Mouse (Mus musculus) liver, adult 2 months (tissue): ENCODE measurements at regions not wholly inside any gene's neighbourhood (a gene's known extent, or its start where the extent isn't known, plus 50 kb on each side); places are given as distances from the start of the nearest gene placed in this dataset.

Source experiments
- DNase-seq: peaks from one replicate; pipeline ENCODE4 v3.0.0-alpha.2; 2011; ENCODE audit warnings: low read depth, low spot score; ENCODE audit errors: extremely low read depth
- H3K27ac ChIP-seq: fragments of 200-500 bp; replicated peaks from 2 replicates; pipeline ENCODE4 v1.5.1; 2012; ENCODE audit warnings: low read depth, mild to moderate bottlenecking, control low read depth, inconsistent platforms, low read length; ENCODE audit not compliant: insufficient read depth
- H3K27me3 ChIP-seq: fragments of 200-500 bp; 2 replicates; pipeline ENCODE4 v1.6.1; 2012; ENCODE audit warnings: mild to moderate bottlenecking, moderate library complexity, low read length, inconsistent platforms; ENCODE audit not compliant: control insufficient read depth, insufficient read depth
- H3K36me3 ChIP-seq: fragments of 200-500 bp; 2 replicates; pipeline ENCODE4 v1.6.1; 2012; ENCODE audit warnings: low read length, inconsistent platforms; ENCODE audit not compliant: control insufficient read depth, insufficient read depth
- H3K4me1 ChIP-seq: fragments of 200-500 bp; 2 replicates; pipeline ENCODE4 v1.6.1; 2011; ENCODE audit warnings: low read length; ENCODE audit not compliant: control insufficient read depth, insufficient read depth
- H3K4me3 ChIP-seq: fragments of 200-500 bp; 2 replicates; pipeline ENCODE4 v1.5.1; 2011; ENCODE audit warnings: low read depth, mild to moderate bottlenecking, control low read depth, low read length, moderate library complexity; ENCODE audit not compliant: insufficient read depth
- H3K79me2 ChIP-seq: fragments of 200-500 bp; 2 replicates; pipeline ENCODE4 v1.6.1; 2012; ENCODE audit warnings: inconsistent platforms, mild to moderate bottlenecking, low read length, moderate library complexity; ENCODE audit not compliant: control insufficient read depth, insufficient read depth
- H3K9ac ChIP-seq: fragments of 200-500 bp; 2 replicates; pipeline ENCODE4 v1.6.1; 2012; ENCODE audit warnings: low read depth, mild to moderate bottlenecking, control low read depth, inconsistent platforms, low read length
- CTCF ChIP-seq: fragments of 200-500 bp; IDR thresholded peaks from 2 replicates; pipeline ENCODE4 v1.5.1; 2011; ENCODE audit warnings: low read depth, low read length, control low read depth
- POLR2A ChIP-seq: fragments of 200-500 bp; IDR thresholded peaks from 2 replicates; pipeline ENCODE4 v1.6.1; 2011; ENCODE audit warnings: low read length, control low read depth; ENCODE audit not compliant: insufficient read depth; ENCODE audit errors: extremely low read depth
- WGBS: fragments of 180-500 bp; shearing (Covaris S2); methylation state at CpG from one replicate; pipeline ENCODE4 v1.1.7; 2018; 5-methylcytosine and 5-hydroxymethylcytosine counted together

DNA sequence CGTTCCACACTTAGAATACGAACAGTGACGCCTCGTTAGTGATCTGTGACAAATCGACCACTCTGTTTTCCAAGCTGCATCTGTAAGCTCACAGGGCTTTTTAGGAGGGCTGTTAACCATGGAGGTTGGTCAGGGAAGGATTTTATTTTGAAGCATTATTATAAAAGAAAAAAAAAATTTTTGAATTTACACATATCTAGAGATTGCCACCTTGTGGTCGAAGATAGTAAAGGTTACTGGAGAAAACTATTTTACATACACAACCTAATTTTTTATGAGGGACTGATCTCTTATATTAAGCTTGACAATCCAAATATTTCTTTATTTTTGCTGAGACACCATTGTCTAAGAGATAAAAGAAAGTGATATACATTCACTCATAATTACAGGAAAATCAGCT is 937.2 kb downstream of the Sorcs1 start:
- Histone ChIP-seq H3K4me3 (no peak overlapping the region), H3K9ac (no peak overlapping the region), H3K79me2 (no peaks in the 10 kb centered on the region), H3K36me3 (no peaks in the 10 kb centered on the region), H3K27ac (no peak overlapping the region), H3K4me1 (no peaks in the 10 kb centered on the region), H3K27me3 (no peaks in the 10 kb centered on the region)
- DNase-seq: peak; percentile 1
- no peak for TF ChIP-seq POLR2A
- no peak for TF ChIP-seq CTCF
- 77% methylated on average over 6 of the region's 6 CpGs for WGBS

DNA sequence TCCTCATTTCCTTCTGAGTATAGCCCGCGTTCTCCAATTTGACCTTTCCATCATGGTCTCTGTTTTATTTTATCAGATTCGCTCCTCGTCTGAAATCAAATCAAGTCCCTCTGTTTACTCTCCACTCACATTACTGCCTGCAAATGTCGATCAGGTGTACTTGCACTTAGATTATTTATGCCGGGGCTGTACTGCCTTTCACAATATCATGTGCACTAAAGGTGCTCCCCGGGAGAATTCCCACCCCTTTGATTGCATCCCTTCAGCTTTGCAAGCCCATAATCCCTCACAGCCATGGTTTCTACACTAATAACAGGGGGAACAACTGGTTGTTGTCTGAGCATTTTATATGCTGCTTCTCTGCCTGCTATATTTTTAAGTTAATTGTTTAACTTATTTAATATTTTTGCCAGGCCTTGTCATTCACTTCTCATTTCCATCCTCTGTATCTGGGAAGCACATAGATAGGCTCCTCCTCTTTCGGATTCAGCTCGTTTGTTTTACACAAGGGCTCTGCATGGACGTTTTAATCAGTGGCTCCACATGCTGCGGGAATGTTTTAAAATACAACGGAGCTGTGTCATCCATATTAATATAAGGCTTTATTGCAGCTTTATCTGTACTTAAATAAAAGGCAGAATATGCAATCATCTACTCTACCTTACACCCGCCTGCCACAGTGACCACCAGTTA is 938.8 kb downstream of the Sorcs1 start:
- Histone ChIP-seq H3K9ac (no peak overlapping the region), H3K4me3 (no peak overlapping the region), H3K27me3 (no peaks in the 10 kb centered on the region), H3K36me3 (no peaks in the 10 kb centered on the region), H3K79me2 (no peaks in the 10 kb centered on the region), H3K4me1 (no peaks in the 10 kb centered on the region), H3K27ac (no peak overlapping the region)
- no peak for DNase-seq
- TF ChIP-seq POLR2A (no peak), CTCF (no peak)
- WGBS: 61% methylated on average over 13 of the region's 13 CpGs

DNA sequence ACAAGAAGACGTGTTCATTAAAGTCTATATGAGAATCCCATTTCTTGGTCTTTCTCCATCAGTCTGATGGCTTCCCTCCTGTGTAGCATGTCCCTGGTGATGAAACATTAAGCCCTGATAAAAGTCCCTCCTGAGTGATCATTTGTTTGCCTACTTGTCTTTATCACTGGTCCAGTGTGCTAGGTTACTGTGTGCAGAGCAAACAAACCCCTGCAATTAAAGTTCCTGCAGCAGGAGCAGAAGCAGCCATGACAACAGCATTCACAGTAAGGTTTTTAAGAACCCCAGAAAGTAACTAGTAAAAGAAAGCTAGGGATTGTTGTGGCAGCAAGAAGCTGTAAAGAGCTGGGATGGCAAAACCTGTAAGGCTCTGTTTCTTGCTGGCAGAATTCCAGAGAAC is 980.8 kb downstream of the Sorcs1 start:
- TF ChIP-seq POLR2A: no peak
- TF ChIP-seq CTCF: no peak
- 22% methylated on average over 1 of the region's 1 CpGs for WGBS
- H3K27ac ChIP-seq: no peak overlapping the region
- no peaks in the 10 kb centered on the region for H3K4me1 ChIP-seq
- no peaks in the 10 kb centered on the region for H3K79me2 ChIP-seq
- H3K4me3 ChIP-seq: no peak overlapping the region
- no peaks in the 10 kb centered on the region for H3K27me3 ChIP-seq
- H3K9ac ChIP-seq: no peak overlapping the region
- no peak for DNase-seq
- no peaks in the 10 kb centered on the region for H3K36me3 ChIP-seq

DNA sequence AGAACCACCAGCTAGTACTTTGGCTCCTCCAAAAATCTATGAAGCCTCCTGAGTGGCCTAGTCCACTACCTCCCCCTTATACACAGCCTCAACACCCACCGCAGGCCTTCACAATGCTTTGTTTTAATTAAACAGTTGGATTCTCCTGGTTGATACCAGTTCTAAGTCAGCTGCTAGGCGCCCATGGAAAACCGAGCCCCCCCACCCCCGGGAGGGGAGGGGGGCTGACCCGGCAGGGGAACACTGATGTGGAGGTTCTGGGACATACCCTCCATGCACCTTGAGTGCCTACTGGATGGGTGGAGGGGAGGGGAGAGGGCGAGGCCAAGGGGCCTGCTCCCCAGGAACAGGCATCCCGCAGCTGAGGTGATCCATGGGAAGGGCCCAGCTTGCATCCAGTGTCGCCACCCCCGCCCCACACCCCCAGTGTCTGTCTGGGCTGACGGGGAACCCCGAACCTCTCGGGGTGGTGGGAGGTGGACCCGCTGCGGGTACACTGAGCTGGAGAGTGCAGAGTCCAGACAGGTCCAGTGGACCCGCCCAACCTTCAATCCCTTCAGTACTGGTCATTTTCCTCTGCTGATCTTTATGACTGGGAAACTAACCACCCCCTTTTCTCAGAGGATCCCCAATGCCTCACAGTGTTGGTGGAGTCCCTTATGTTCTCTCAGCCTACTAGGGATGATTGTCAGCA is 992.7 kb downstream of the Sorcs1 start:
- TF ChIP-seq POLR2A (no peak), CTCF (no peak)
- no peak for DNase-seq
- WGBS: 94% methylated on average over 15 of the region's 15 CpGs

DNA sequence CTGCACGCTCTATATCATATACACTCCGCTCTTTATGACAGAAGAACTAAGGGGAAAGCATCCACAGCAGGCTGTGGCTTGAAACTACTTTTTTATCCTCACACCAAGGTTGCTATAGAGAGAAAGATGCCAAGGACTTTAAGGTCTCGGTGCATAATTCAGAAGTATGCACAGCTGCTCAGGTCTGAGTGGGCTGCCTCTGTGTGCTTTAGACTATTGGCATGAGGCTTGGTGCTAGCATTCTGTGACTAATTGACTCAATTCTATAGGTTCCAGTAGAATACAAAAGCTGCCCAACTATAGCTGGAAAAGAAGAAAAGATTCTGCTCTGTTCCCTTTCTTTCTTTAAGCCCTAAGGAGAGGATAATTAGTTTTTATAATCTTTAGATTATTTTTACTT is 997.2 kb downstream of the Sorcs1 start:
- no peak for TF ChIP-seq POLR2A
- TF ChIP-seq CTCF: no peak
- 72% methylated on average over 3 of the region's 3 CpGs for WGBS
- H3K9ac ChIP-seq: no peak overlapping the region

More for the DNA sequence above, 992.7 kb downstream of the Sorcs1 start:
- Histone ChIP-seq H3K79me2 (no peaks in the 10 kb centered on the region), H3K27ac (no peak overlapping the region), H3K4me1 (no peaks in the 10 kb centered on the region), H3K27me3 (no peaks in the 10 kb centered on the region), H3K4me3 (no peak overlapping the region), H3K9ac (no peak overlapping the region), H3K36me3 (no peaks in the 10 kb centered on the region)

DNA sequence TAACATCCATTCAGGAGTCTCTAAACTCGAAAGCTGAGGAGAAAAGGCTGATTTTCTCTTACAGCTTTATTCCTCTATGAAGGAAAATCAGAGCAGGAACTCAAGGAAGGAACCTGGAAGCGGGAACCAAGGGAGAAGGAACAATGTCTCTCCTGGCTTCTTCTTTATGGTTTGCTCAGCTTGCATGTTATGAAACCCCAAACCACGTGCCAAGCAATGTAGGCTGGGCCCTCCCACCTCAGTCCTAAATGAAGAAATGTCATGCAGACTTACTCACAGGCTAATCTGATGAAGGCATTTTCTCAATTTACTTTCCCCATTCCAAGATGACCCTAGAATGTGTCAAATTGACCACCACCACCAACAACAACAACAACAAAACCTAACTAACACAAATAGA is 998.4 kb downstream of the Sorcs1 start:
- Histone ChIP-seq H3K9ac (no peak overlapping the region), H3K36me3 (no peaks in the 10 kb centered on the region), H3K27ac (no peak overlapping the region), H3K79me2 (no peaks in the 10 kb centered on the region), H3K4me3 (no peak overlapping the region), H3K27me3 (no peaks in the 10 kb centered on the region), H3K4me1 (no peaks in the 10 kb centered on the region)
- DNase-seq: no peak
- WGBS: 67% methylated on average over 3 of the region's 3 CpGs
- TF ChIP-seq CTCF (no peak), POLR2A (no peak)

More for the DNA sequence above, 997.2 kb downstream of the Sorcs1 start:
- no peaks in the 10 kb centered on the region for H3K27me3 ChIP-seq
- H3K27ac ChIP-seq: no peak overlapping the region
- no peak for DNase-seq
- H3K79me2 ChIP-seq: no peaks in the 10 kb centered on the region
- H3K36me3 ChIP-seq: no peaks in the 10 kb centered on the region
- H3K4me3 ChIP-seq: no peak overlapping the region
- no peaks in the 10 kb centered on the region for H3K4me1 ChIP-seq
